Mouse (Mus musculus) ovary, postnatal 14 days (tissue): Measurements from ENCODE around the gene Ctxn1.
A peak's percentile ranks its signal among the peaks of the same experiment; 100 is the strongest.

Source experiments
- DNase-seq: peaks from one replicate; pipeline ENCODE4 v3.0.0; 2022; ENCODE audit warnings: low spot score

The Ctxn1 gene

GRCm38 (mm10) chr8:4214006-4214980, 44.8 kb downstream of the Ctxn1 start:
- DNase-seq: no peak

GRCm38 (mm10) chr8:4213210-4214005, 45.7 kb downstream of the Ctxn1 start:
- peak; percentile 59 for DNase-seq

GRCm38 (mm10) chr8:4212809-4213209, 46.3 kb downstream of the Ctxn1 start:
- no peak for DNase-seq

GRCm38 (mm10) chr8:4211097-4211496, 48.0 kb downstream of the Ctxn1 start:
- DNase-seq: no peak
